ENCODE assay signal across 18 mouse cellular contexts in the genomic region with DNA sequence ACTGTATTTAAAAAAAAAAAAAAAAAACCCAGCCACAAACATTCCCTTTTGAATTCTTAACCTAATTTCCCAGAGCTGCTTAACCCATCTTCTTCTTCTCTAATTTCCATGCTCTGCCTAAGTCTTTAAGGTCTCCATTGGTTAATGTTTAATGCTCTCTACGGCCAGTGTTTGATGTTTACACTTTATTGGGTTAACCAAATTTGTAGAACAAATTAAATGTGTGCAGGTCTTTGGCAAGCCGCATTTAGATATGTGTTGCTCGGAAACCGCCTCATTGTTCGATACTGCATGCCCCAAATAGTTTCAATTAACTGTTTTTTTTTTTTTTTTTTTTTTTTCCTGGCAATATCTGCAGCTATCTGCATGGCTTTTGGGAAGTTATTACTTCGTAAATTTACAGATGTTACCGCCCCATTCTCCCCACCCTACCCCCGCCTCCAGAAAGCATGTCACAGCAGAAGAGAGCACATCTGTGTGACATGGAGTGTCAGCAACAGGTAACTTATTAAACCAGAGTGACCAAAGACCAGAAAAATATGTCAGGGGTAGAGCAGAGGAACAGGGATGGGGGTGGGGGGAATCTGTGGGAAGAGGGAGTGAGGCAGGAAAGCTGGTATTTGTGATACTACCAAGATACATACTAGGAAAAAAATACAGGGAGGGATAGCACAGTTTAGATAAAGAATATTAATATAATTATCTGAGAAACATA.
DNase-seq lines count a peak whose midpoint lies in the region; ATAC-seq lines count a peak whose summit lies in the region.
"Had no signal": no experiment of that assay in that cellular context is flagged by ENCODE, and none has a peak within 500 bp of the region (broad histone marks: within the 10 kb centered on the region; RNA-seq: fewer than 3 reads in every experiment).

No protein-coding gene starts in this region.

- no peak overlapping the region for H3K27ac ChIP-seq in liver, embryonic 11.5 days (ENCODE audit: low read depth, low read length)
- no peak overlapping the region for H3K27ac ChIP-seq in intestine, embryonic 15.5 days
- 0 out of 2 replicates have a peak overlapping the region, but pooled peaks have one; percentile 4 for H3K27ac ChIP-seq in kidney, embryonic 14.5 days (ENCODE audit: low read depth, low read length)
- no peak overlapping the region for H3K27ac ChIP-seq in liver, embryonic 13.5 days
- H3K27ac ChIP-seq: forebrain, embryonic 10.5 days; hindbrain, embryonic 13.5 days; layer of hippocampus, adult 2 months; limb, embryonic 13.5 days; midbrain, embryonic 13.5 days had no signal

- H3K9me3 ChIP-seq in liver, embryonic 11.5 days (ENCODE audit: control insufficient read depth, low read length): no peaks in the 10 kb centered on the region
- no peaks in the 10 kb centered on the region for H3K9me3 ChIP-seq in intestine, embryonic 15.5 days
- no peaks in the 10 kb centered on the region for H3K9me3 ChIP-seq in kidney, embryonic 14.5 days (ENCODE audit: control insufficient read depth, low read length)
- no peaks in the 10 kb centered on the region for H3K9me3 ChIP-seq in liver, embryonic 13.5 days (replicated peaks)
- H3K9me3 ChIP-seq: embryonic facial prominence, embryonic 13.5 days; forebrain, embryonic 10.5 days; hindbrain, embryonic 13.5 days; limb, embryonic 13.5 days; midbrain, embryonic 13.5 days had no signal

- no peak for ATAC-seq in liver, embryonic 11.5 days (replicated peaks; ENCODE audit: low FRiP score)
- ATAC-seq in intestine, embryonic 15.5 days: peak; percentile 52
- ATAC-seq in kidney, embryonic 14.5 days (ENCODE audit: low FRiP score, low TSS enrichment): no peak
- ATAC-seq in liver, embryonic 13.5 days (ENCODE audit: low read depth): peak; percentile 57
- ATAC-seq: midbrain, embryonic 13.5 days had no signal

- WGBS in liver, embryonic 11.5 days: 80% methylated on average over 8 of the region's 8 CpGs
- 59% methylated on average over 8 of the region's 8 CpGs for WGBS in intestine, embryonic 15.5 days
- WGBS in kidney, embryonic 14.5 days: 64% methylated on average over 8 of the region's 8 CpGs
- 68% methylated on average over 8 of the region's 8 CpGs for WGBS in liver, embryonic 13.5 days (ENCODE audit: insufficient replicate concordance)

- no peak overlapping the region for H3K4me3 ChIP-seq in liver, embryonic 11.5 days (ENCODE audit: low read depth, low read length)
- no peak overlapping the region for H3K4me3 ChIP-seq in intestine, embryonic 15.5 days (replicated peaks)
- H3K4me3 ChIP-seq in kidney, embryonic 14.5 days (ENCODE audit: low read length): no peak overlapping the region
- no peak overlapping the region for H3K4me3 ChIP-seq in liver, embryonic 13.5 days (replicated peaks)
- H3K4me3 ChIP-seq: embryonic facial prominence, embryonic 13.5 days; forebrain, embryonic 10.5 days; hindbrain, embryonic 13.5 days; layer of hippocampus, adult 2 months; limb, embryonic 13.5 days; midbrain, embryonic 13.5 days had no signal

- H3K4me1 ChIP-seq in liver, embryonic 11.5 days (replicated peaks; ENCODE audit: control insufficient read depth, insufficient read depth, low read length): no peaks in the 10 kb centered on the region; the same call in none of the 2 replicates
- peaks cover 2% of the 10 kb centered on the region; the same call in 1 of the 2 replicates for H3K4me1 ChIP-seq in intestine, embryonic 15.5 days (replicated peaks)
- peaks cover 27% of the 10 kb centered on the region; the same call in 1 of the 2 replicates for H3K4me1 ChIP-seq in kidney, embryonic 14.5 days (ENCODE audit: control insufficient read depth, insufficient read depth, low read length)
- H3K4me1 ChIP-seq in liver, embryonic 13.5 days (replicated peaks): no peaks in the 10 kb centered on the region; the same call in 1 of the 2 replicates

- no peak overlapping the region for H3K4me2 ChIP-seq in liver, embryonic 11.5 days
- H3K4me2 ChIP-seq in intestine, embryonic 15.5 days (replicated peaks): 0 out of 2 replicates have a peak overlapping the region, but pooled peaks have one; percentile 6
- no peak overlapping the region for H3K4me2 ChIP-seq in kidney, embryonic 14.5 days (replicated peaks; ENCODE audit: low read depth, low read length)
- no peak overlapping the region for H3K4me2 ChIP-seq in liver, embryonic 13.5 days
- H3K4me2 ChIP-seq: embryonic facial prominence, embryonic 13.5 days; hindbrain, embryonic 13.5 days; limb, embryonic 13.5 days; midbrain, embryonic 13.5 days had no signal

- DNase-seq in liver: peak; percentile 12
- DNase-seq in liver, embryonic 11.5 days (ENCODE audit: low spot score): no peak
- no peak for DNase-seq in liver, embryonic 13.5 days
- DNase-seq in thymus, adult 18-20 months: no peak
- no peak for DNase-seq in layer of hippocampus, adult 8-10 months (ENCODE audit: low spot score in 2 of 2)
- no peak for DNase-seq in cerebellum, adult 9-11 months
- DNase-seq: B cell, adult 2 months; cerebellum, adult 11-12 months; lung, postnatal 4 days; right cerebral cortex, postnatal 25 days had no signal

- H3K27me3 ChIP-seq in liver, embryonic 11.5 days (replicated peaks; ENCODE audit: control insufficient read depth, insufficient read depth, low read length): no peaks in the 10 kb centered on the region
- H3K27me3 ChIP-seq in intestine, embryonic 15.5 days (replicated peaks): no peaks in the 10 kb centered on the region
- H3K27me3 ChIP-seq in kidney, embryonic 14.5 days (ENCODE audit: control insufficient read depth, insufficient read depth, low read length): no peaks in the 10 kb centered on the region
- no peaks in the 10 kb centered on the region for H3K27me3 ChIP-seq in liver, embryonic 13.5 days
- H3K27me3 ChIP-seq: embryonic facial prominence, embryonic 13.5 days; hindbrain, embryonic 13.5 days; limb, embryonic 13.5 days; midbrain, embryonic 13.5 days had no signal

- H3K36me3 ChIP-seq in liver, embryonic 11.5 days (ENCODE audit: control insufficient read depth, insufficient read depth, low read length): no peaks in the 10 kb centered on the region
- no peaks in the 10 kb centered on the region for H3K36me3 ChIP-seq in intestine, embryonic 15.5 days
- no peaks in the 10 kb centered on the region for H3K36me3 ChIP-seq in kidney, embryonic 14.5 days (ENCODE audit: control insufficient read depth, insufficient read depth, low read length)
- H3K36me3 ChIP-seq in liver, embryonic 13.5 days: no peaks in the 10 kb centered on the region
- H3K36me3 ChIP-seq: embryonic facial prominence, embryonic 13.5 days; forebrain, embryonic 10.5 days; hindbrain, embryonic 13.5 days; limb, embryonic 13.5 days; midbrain, embryonic 13.5 days had no signal

- H3K9ac ChIP-seq in liver, embryonic 11.5 days (ENCODE audit: low read depth, low read length): no peak overlapping the region
- H3K9ac ChIP-seq in intestine, embryonic 15.5 days: no peak overlapping the region
- H3K9ac ChIP-seq in kidney, embryonic 14.5 days (ENCODE audit: low read depth, low read length): no peak overlapping the region
- H3K9ac ChIP-seq in liver, embryonic 13.5 days: no peak overlapping the region
- H3K9ac ChIP-seq: embryonic facial prominence, embryonic 13.5 days; hindbrain, embryonic 13.5 days; limb, embryonic 13.5 days; midbrain, embryonic 13.5 days had no signal

Comparison
In these comparisons a context has a peak if more than half of its experiments do, and no peak if none do; other contexts are left out.
1. ATAC-seq: peak in intestine, embryonic 15.5 days (single experiment) and liver, embryonic 13.5 days (single experiment); none in liver, embryonic 11.5 days (single experiment) and kidney, embryonic 14.5 days (single experiment).